Mouse (Mus musculus) layer of hippocampus, adult 2 months (tissue): Measurements from ENCODE around the gene Naip6. TPM values are rescaled to one million over a fixed set of nuclear protein-coding genes. Genes with fewer than 3 reads are reported as not detected.
"Not testable (repeated sequence)": the region's sequence is repeated elsewhere in the genome, so short reads cannot be mapped to it uniquely, and the experiment has no call there.

Experiments used
- DNase-seq, 2 experiments: peaks; one replicate each; pipeline ENCODE4 v3.0.0; 2022; ENCODE audit warnings: low spot score in 2 of 2
- H3K27ac ChIP-seq: fragments of 200-600 bp; 2 replicates; pipeline ENCODE4 v1.8.1; 2022
- H3K4me3 ChIP-seq: fragments of 200-600 bp; 2 replicates; pipeline ENCODE4 v1.8.1; 2022; ENCODE audit warnings: mild to moderate bottlenecking
- CTCF ChIP-seq: fragments of 200-600 bp; conservative IDR thresholded peaks from 2 replicates; pipeline ENCODE4 v1.8.1; 2022; ENCODE audit warnings: antibody characterized with exemption, mild to moderate bottlenecking, moderate library complexity
- long read RNA-seq, 2 experiments: library from polyadenylated mRNA; stranded (forward); transcript quantifications; one replicate each; pipeline ENCODE4 v2.0.0; 2021; ENCODE audit warnings: borderline mapping rate in 2 of 2
- total RNA-seq, 2 experiments: library from RNA; stranded (reverse); gene quantifications; 2 replicates each; pipeline ENCODE4 v1.2.3; 2021

Gene Naip6
- under 1 TPM; 0.22 to 0.23 TPM for total RNA-seq
- long read RNA-seq, experiment 1 = 0 reads
- long read RNA-seq, experiment 2 = 0 reads

GRCm38 (mm10) chr13:100317256-100317893 is at the start of gene Naip6:
Gene Naip6, minus strand, starts transcription at chr13:100317674.
- H3K4me3 ChIP-seq, H3K27ac ChIP-seq, DNase-seq: not testable (repeated sequence)

GRCm38 (mm10) chr13:100352315-100352714 is 34.8 kb upstream of the Naip6 start:
- H3K4me3 ChIP-seq = not testable (repeated sequence)

DNA sequence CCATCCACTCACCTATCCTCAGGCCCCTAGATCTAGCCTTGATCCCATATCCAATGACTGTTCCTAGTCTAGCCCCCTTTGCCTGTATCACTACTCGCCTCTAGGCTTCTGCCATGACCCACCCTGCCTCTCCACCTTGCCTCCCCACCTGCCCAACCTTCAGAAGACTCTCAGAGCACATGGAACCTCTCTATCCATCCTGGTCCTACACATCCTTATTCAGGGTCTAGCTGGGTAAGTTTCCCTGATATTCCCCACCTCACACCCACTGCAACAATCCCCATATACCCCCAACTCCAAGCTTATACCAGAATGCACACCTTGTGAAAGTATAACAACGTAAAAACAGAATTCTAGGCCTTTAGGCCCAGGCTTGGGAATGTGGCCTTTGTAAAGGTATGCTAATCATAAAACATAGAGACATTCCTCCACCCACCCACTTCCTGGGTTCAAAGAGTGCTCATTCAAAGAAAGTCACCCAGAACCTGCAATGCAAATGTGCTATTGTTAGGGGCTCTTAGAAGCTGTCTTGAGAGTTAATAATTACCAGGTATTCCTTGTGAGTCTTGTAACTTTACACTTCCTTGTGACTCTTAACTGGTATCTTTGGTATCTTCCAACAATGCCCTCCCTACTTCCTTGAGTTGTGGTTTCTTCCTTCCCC is 32.2 kb upstream of the Naip6 start:
- not testable (repeated sequence) for H3K27ac ChIP-seq, DNase-seq, H3K4me3 ChIP-seq

More at GRCm38 (mm10) chr13:100352315-100352714, 34.8 kb upstream of the Naip6 start:
- not testable (repeated sequence) for DNase-seq, H3K27ac ChIP-seq

DNA sequence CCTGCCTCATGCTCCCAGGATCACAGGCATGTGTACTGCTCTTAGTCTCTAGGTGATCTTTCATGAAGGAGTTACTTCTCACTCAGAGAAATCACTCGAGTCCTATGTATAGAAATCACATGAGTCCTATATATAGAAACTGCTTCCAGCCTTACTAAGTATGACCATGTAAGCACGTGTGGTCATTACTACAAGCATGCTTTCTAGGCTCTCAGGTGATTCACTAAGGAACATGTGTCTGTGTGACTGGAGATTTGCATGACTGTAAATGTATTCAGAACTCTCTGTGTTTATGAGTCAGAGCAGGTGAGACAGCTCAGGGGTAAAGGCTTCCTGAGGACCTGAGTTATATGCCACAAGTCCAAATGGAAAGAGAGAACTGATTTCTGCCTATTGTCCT is 24.3 kb upstream of the Naip6 start:
- Histone ChIP-seq H3K27ac (no peak overlapping the region), H3K4me3 (no peak overlapping the region)
- DNase-seq = no peak
- no peak for TF ChIP-seq CTCF

DNA sequence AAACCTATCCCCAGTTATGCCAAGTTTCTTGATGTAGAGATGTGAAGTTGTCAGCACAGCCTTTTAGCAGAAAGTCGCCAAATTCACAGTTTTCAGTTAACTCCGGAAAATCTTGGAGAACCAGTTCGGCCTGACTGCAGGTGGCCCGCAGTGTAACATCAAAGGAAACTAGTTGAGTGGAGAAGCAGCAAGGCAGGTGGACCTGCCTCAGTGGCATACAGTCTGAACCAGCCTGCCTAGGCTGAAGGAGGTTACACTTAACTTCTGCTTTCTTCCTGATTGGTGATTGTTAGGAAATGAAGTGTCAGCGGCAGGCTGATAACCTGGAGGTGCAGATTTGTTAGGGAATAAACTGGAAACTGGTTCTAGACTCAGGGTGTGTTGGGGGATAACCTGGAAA is 14.3 kb upstream of the Naip6 start:
- not testable (repeated sequence) for H3K27ac ChIP-seq, DNase-seq, H3K4me3 ChIP-seq

GRCm38 (mm10) chr13:100328899-100329298 is 11.4 kb upstream of the Naip6 start:
- DNase-seq, H3K27ac ChIP-seq, H3K4me3 ChIP-seq: not testable (repeated sequence)

GRCm38 (mm10) chr13:100328029-100328428 is 10.6 kb upstream of the Naip6 start:
- DNase-seq, H3K27ac ChIP-seq, H3K4me3 ChIP-seq: not testable (repeated sequence)

- not testable (repeated sequence) for H3K27ac ChIP-seq, DNase-seq, H3K4me3 ChIP-seq
Observed at GRCm38 (mm10) chr13:100322266-100322837, 4.9 kb upstream of the Naip6 start.

- no peak for DNase-seq
- TF ChIP-seq CTCF = no peak
- Histone ChIP-seq H3K4me3 (no peak overlapping the region), H3K27ac (no peak overlapping the region)
Observed at GRCm38 (mm10) chr13:100284611-100285010, 32.9 kb downstream of the Naip6 start.

GRCm38 (mm10) chr13:100271474-100272132 is 45.9 kb downstream of the Naip6 start:
- not testable (repeated sequence) for DNase-seq, H3K27ac ChIP-seq, H3K4me3 ChIP-seq

GRCm38 (mm10) chr13:100256996-100257395 is 60.5 kb downstream of the Naip6 start:
- H3K4me3 ChIP-seq = not testable (repeated sequence)

GRCm38 (mm10) chr13:100255925-100256324 is 61.5 kb downstream of the Naip6 start:
- not testable (repeated sequence) for DNase-seq, H3K27ac ChIP-seq, H3K4me3 ChIP-seq

More at GRCm38 (mm10) chr13:100256996-100257395, 60.5 kb downstream of the Naip6 start:
- DNase-seq, H3K27ac ChIP-seq: not testable (repeated sequence)

- DNase-seq, H3K27ac ChIP-seq: not testable (repeated sequence)
Observed at GRCm38 (mm10) chr13:100251897-100252296, 65.6 kb downstream of the Naip6 start.

GRCm38 (mm10) chr13:100246896-100247519 is 70.5 kb downstream of the Naip6 start:
- not testable (repeated sequence) for DNase-seq, H3K4me3 ChIP-seq, H3K27ac ChIP-seq

More at GRCm38 (mm10) chr13:100251897-100252296, 65.6 kb downstream of the Naip6 start:
- not testable (repeated sequence) for H3K4me3 ChIP-seq

DNA sequence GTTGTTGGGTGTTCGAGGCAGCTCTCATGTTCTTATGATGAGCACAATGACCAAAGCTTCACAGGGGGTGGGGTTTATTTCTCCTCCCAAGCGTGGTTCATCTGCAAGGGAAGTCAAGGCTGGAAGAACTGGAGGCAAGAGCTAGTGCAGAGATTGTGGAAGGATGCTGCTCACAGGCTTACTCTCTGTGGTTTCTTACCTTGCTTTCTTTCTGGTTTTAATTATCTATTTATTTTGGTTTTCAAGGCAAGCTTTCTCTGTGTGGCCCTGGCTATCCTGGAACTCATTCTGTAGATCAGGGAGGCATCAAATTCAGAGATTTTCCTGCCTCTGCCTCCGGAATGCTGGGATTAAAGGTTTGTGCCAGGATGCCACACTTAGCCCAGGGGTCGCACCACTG is 71.3 kb downstream of the Naip6 start, which contains the start of gene Naip5:
TSS of gene Naip5 (minus strand) at position 101 of the 400 bp plus-strand sequence.
- DNase-seq, H3K4me3 ChIP-seq, H3K27ac ChIP-seq: not testable (repeated sequence)
